Comparison of ENCODE assay signal across 8 mouse cellular contexts in genomic region chr15:83032981-83033541, GRCm38 (mm10). TPM values are rescaled to one million over a fixed set of nuclear protein-coding genes. Genes with fewer than 3 reads are reported as not detected.
A peak's percentile ranks its signal among the peaks of the same experiment; 100 is the strongest.
DNase-seq lines count a peak whose midpoint lies in the region; ATAC-seq lines count a peak whose summit lies in the region.

Gene Nfam1 (minus strand): TSS chr15:83033306.

- H3K27me3 ChIP-seq in neural tube, embryonic 11.5 days (ENCODE audit: control insufficient read depth, insufficient read depth, low read length) = peaks cover 4% of the 10 kb centered on the region; the same call in 1 of the 2 replicates
- H3K27me3 ChIP-seq in forebrain, embryonic 14.5 days (replicated peaks; ENCODE audit: control insufficient read depth, insufficient read depth, low read length) = no peaks in the 10 kb centered on the region
- H3K27me3 ChIP-seq in intestine, embryonic 16.5 days (replicated peaks; ENCODE audit: control insufficient read depth, insufficient read depth, low read length) = no peaks in the 10 kb centered on the region

- intact Hi-C loops in left cerebral cortex, postnatal 36 days (cut with DNase I) = loop anchor here (5.0 to 10.0 kb wide), 2 partner anchors 46 to 68 kb away; partner anchors contain the start of gene Tcf20

- no peak for ATAC-seq in neural tube, embryonic 11.5 days (ENCODE audit: insufficient read depth, low FRiP score, low TSS enrichment)
- no peak for ATAC-seq in forebrain, embryonic 14.5 days
- ATAC-seq in intestine, embryonic 16.5 days = no peak
- peak; percentile 71 for ATAC-seq in megakaryocyte progenitor cell, adult 5-6 weeks (replicated peaks; ENCODE audit: poor library complexity)

- H3K9me3 ChIP-seq in neural tube, embryonic 11.5 days (ENCODE audit: control insufficient read depth, low read length) = no peaks in the 10 kb centered on the region
- no peaks in the 10 kb centered on the region for H3K9me3 ChIP-seq in forebrain, embryonic 14.5 days (replicated peaks; ENCODE audit: control insufficient read depth, low read length)
- no peaks in the 10 kb centered on the region for H3K9me3 ChIP-seq in intestine, embryonic 16.5 days (ENCODE audit: control insufficient read depth, low read length)

- H3K4me1 ChIP-seq in neural tube, embryonic 11.5 days (ENCODE audit: control insufficient read depth, insufficient read depth, low read length) = peaks cover 21% of the 10 kb centered on the region
- peaks cover 54% of the 10 kb centered on the region for H3K4me1 ChIP-seq in forebrain, embryonic 14.5 days (ENCODE audit: control insufficient read depth, insufficient read depth, low read length)
- H3K4me1 ChIP-seq in intestine, embryonic 16.5 days (ENCODE audit: control insufficient read depth, insufficient read depth, low read length) = peaks cover 25% of the 10 kb centered on the region

- H3K9ac ChIP-seq in neural tube, embryonic 11.5 days (ENCODE audit: low read length) = no peak within 1 kb of the TSS
- peak within 1 kb of the TSS; percentile 35 for H3K9ac ChIP-seq in forebrain, embryonic 14.5 days (ENCODE audit: low read length)
- peak within 1 kb of the TSS; percentile 30; the same call in 1 of the 2 replicates for H3K9ac ChIP-seq in intestine, embryonic 16.5 days (ENCODE audit: low read depth, low read length)

- peak; percentile 17 for DNase-seq in neural tube, embryonic 11.5 days (ENCODE audit: low spot score)
- DNase-seq in neural tube, embryonic 10.5 days (ENCODE audit: extremely low spot score, low spot score) = no peak
- peak; percentile 60 for DNase-seq in forebrain, embryonic 14.5 days (ENCODE audit: low spot score)
- peak; percentile 45 for DNase-seq in thymus, postnatal 25 days
- DNase-seq in frontal cortex, adult 2 months (ENCODE audit: extremely low spot score in 1 of 2, low spot score in 1 of 2) = no peak
- DNase-seq in left cerebral cortex, postnatal 36 days (ENCODE audit: low spot score in 2 of 2) = no peak

- no peak within 1 kb of the TSS for H3K4me2 ChIP-seq in neural tube, embryonic 11.5 days (ENCODE audit: low read depth)
- peak within 1 kb of the TSS; percentile 47 for H3K4me2 ChIP-seq in forebrain, embryonic 14.5 days (ENCODE audit: low read length)
- no peak within 1 kb of the TSS for H3K4me2 ChIP-seq in intestine, embryonic 16.5 days (ENCODE audit: low read depth, low read length)

- WGBS in neural tube, embryonic 11.5 days = 42% methylated on average over 17 of the region's 17 CpGs
- 21% methylated on average over 17 of the region's 17 CpGs for WGBS in forebrain, embryonic 14.5 days
- WGBS in intestine, embryonic 16.5 days = 55% methylated on average over 17 of the region's 17 CpGs

- H3K27ac ChIP-seq in neural tube, embryonic 11.5 days (ENCODE audit: low read depth, low read length) = no peak within 1 kb of the TSS
- peak within 1 kb of the TSS; percentile 60; the same call in 1 of the 2 replicates for H3K27ac ChIP-seq in forebrain, embryonic 14.5 days (ENCODE audit: low read depth, low read length)
- H3K27ac ChIP-seq in intestine, embryonic 16.5 days (ENCODE audit: low read length) = no peak within 1 kb of the TSS

- H3K4me3 ChIP-seq in neural tube, embryonic 11.5 days (ENCODE audit: low read depth, low read length) = no peak within 1 kb of the TSS
- H3K4me3 ChIP-seq in forebrain, embryonic 14.5 days (ENCODE audit: low read depth, low read length) = no peak within 1 kb of the TSS
- H3K4me3 ChIP-seq in intestine, embryonic 16.5 days (ENCODE audit: low read length) = no peak within 1 kb of the TSS

- no peaks in the 10 kb centered on the region for H3K36me3 ChIP-seq in neural tube, embryonic 11.5 days (ENCODE audit: control insufficient read depth, insufficient read depth, low read length)
- no peaks in the 10 kb centered on the region for H3K36me3 ChIP-seq in forebrain, embryonic 14.5 days (ENCODE audit: control insufficient read depth, insufficient read depth, low read length)
- H3K36me3 ChIP-seq in intestine, embryonic 16.5 days (ENCODE audit: control insufficient read depth, insufficient read depth, low read length) = no peaks in the 10 kb centered on the region

RNA-seq across cellular contexts. Expression of gene Nfam1, which starts in this region (rescaled TPM):
- polyA plus RNA-seq in neural tube, embryonic 11.5 days (2014; fragmentation: Nextera tagmentation; extraction: Ambion mirVana) = 3.0 and 3.7 TPM in 2 replicates
- polyA plus RNA-seq in forebrain, embryonic 14.5 days (2014; fragmentation: Nextera tagmentation; extraction: Ambion mirVana) = 1.2 and 2.0 TPM in 2 replicates
- polyA plus RNA-seq in intestine, embryonic 16.5 days (2015; fragmentation: Nextera tagmentation; extraction: Ambion mirVana) = 3.1 and 3.6 TPM in 2 replicates
- total RNA-seq in megakaryocyte progenitor cell, adult 5-6 weeks (2015) = 40.9 and 43.6 TPM in 2 replicates
- total RNA-seq in megakaryocyte progenitor cell, adult 5-6 weeks (2017) = 45.3 and 53.5 TPM in 2 replicates
- polyA plus RNA-seq in frontal cortex, adult 2 months (2012; rRNA removed) = 2.0 and 2.2 TPM in 2 replicates
- 1 to 10 TPM; 2.6 to 3.1 TPM for total RNA-seq in left cerebral cortex, postnatal 36 days (2021)

Comparison
In these comparisons a context has a peak if more than half of its experiments do, and no peak if none do; other contexts are left out.
1. RNA of gene Nfam1 (total RNA-seq): 40.9 to 53.5 TPM in megakaryocyte progenitor cell, adult 5-6 weeks; 2.6 to 3.1 TPM in left cerebral cortex, postnatal 36 days; every median in the first group is over 10 times any median in the second.
2. DNase-seq: peak in neural tube, embryonic 11.5 days (single experiment), forebrain, embryonic 14.5 days (single experiment) and thymus, postnatal 25 days (single experiment); none in neural tube, embryonic 10.5 days (single experiment), frontal cortex, adult 2 months (0 of 2) and left cerebral cortex, postnatal 36 days (0 of 2).